Mouse (Mus musculus) midbrain, embryonic 15.5 days (tissue): ENCODE data around the gene Lhx5. TPM values are rescaled to one million over a fixed set of nuclear protein-coding genes. Genes with fewer than 3 reads are reported as not detected.

ENCODE experiments used
- ATAC-seq: fragments of 200-750 bp; cut with Nextera tagmentation; replicated peaks from 2 replicates; pipeline ENCODE4 v1.8.0; 2017; ENCODE audit warnings: moderate TSS enrichment
- H3K27ac ChIP-seq: fragments of 300-500 bp; sonication (generic); 2 replicates; pipeline ENCODE4 v1.5.1; 2015; ENCODE audit warnings: mild to moderate bottlenecking, inconsistent platforms
- H3K27me3 ChIP-seq: fragments of 300-500 bp; sonication (generic); replicated peaks from 2 replicates; pipeline ENCODE4 v1.6.1; 2015; ENCODE audit warnings: inconsistent platforms
- H3K36me3 ChIP-seq: fragments of 300-500 bp; sonication (generic); replicated peaks from 2 replicates; pipeline ENCODE4 v1.6.1; 2015; ENCODE audit warnings: inconsistent platforms
- H3K4me1 ChIP-seq: fragments of 300-500 bp; sonication (generic); 2 replicates; pipeline ENCODE4 v1.6.1; 2015; ENCODE audit warnings: inconsistent platforms
- H3K4me2 ChIP-seq: fragments of 300-500 bp; sonication (generic); 2 replicates; pipeline ENCODE4 v1.6.1; 2015; ENCODE audit warnings: inconsistent platforms, mild to moderate bottlenecking, moderate library complexity
- H3K4me3 ChIP-seq: fragments of 300-500 bp; sonication (generic); 2 replicates; pipeline ENCODE4 v1.5.1; 2015; ENCODE audit warnings: mild to moderate bottlenecking, inconsistent platforms
- H3K9ac ChIP-seq: fragments of 300-500 bp; sonication (generic); 2 replicates; pipeline ENCODE4 v1.6.1; 2015; ENCODE audit warnings: mild to moderate bottlenecking, inconsistent platforms
- H3K9me3 ChIP-seq: fragments of 300-500 bp; sonication (generic); 2 replicates; pipeline ENCODE4 v1.6.1; 2016; ENCODE audit warnings: inconsistent platforms
- WGBS: fragments of 180-500 bp; shearing (Covaris S2); methylation state at CpG from one replicate; pipeline ENCODE4 v1.1.7; 2015; ENCODE audit warnings: mixed read lengths; 5-methylcytosine and 5-hydroxymethylcytosine counted together
- polyA plus RNA-seq: library from polyadenylated mRNA; unstranded; fragments of >200 nt; fragmentation: Nextera tagmentation; extraction: Ambion mirVana; gene quantifications from 2 replicates; pipeline ENCODE4 v1.2.1, GENCODE M21; 2015

The Lhx5 gene
- polyA plus RNA-seq, 1 experiment from 2014 or later: 41.5 TPM

DNA sequence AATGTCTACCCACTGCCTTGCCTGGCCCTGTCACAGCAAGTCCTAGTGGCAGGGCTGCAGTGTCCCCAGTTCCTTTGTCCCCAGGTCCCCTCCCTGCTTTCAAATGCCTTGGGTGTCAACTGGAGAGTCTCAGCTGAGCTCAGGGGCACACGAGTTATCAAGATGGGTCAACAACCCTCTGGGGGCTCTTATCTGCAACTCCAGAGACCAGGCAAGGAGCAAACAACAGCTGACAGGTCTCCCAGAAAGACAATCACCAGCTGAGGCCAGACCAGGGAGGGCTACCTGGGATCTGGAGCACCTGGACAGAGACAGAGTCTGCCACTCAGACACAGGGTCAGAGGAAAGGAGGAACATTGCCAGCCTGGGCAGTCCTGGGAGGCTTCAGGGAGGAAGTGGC is 24.8 kb downstream of the Lhx5 start:
- peaks cover 3% of the 10 kb centered on the region; the same call in 1 of the 2 replicates for H3K4me1 ChIP-seq
- H3K27me3 ChIP-seq: peaks cover 11% of the 10 kb centered on the region
- H3K4me2 ChIP-seq: no peak overlapping the region
- no peak overlapping the region for H3K4me3 ChIP-seq
- no peak overlapping the region for H3K9ac ChIP-seq
- no peaks in the 10 kb centered on the region for H3K9me3 ChIP-seq
- 38% methylated on average over 1 of the region's 1 CpGs for WGBS
- no peak for ATAC-seq
- no peak overlapping the region for H3K27ac ChIP-seq
- no peaks in the 10 kb centered on the region for H3K36me3 ChIP-seq

DNA sequence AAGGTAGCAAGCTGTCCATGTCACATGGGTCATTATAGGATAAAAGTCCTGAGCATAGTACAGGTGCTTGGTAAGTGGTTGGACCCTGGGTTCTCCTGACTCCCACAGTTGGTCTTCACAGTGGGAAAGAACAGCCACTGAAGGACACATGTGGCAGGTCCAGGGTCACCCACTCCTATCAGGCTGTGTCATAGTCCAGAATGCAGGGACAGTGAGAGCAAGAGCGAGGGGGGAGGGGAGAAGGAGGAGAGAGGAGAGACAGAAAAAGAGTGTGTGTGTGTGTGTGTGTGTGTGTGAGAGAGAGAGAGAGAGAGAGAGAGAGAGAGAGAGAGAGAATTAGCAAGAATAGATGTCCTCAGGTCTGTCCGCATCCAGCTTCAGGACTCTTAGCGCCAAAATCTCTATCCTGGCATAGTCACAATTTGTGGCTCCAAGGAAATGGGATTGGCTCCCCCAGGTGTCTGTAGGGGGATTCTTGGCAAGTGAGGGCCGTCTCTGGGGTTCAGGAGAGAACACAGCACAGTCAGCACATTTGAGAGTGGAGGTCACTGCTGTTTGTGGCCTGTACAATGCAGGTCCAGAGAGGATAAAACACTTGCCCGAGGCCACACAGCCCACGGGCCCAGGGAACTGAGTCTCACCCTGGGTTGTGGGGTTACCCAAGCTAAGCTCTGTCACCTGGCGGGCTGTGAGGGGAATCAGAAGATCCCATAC is 25.5 kb downstream of the Lhx5 start:
- Histone ChIP-seq H3K27me3 (peaks cover 11% of the 10 kb centered on the region), H3K36me3 (no peaks in the 10 kb centered on the region), H3K9me3 (no peaks in the 10 kb centered on the region), H3K4me2 (no peak overlapping the region), H3K4me3 (no peak overlapping the region), H3K9ac (no peak overlapping the region), H3K4me1 (peaks cover 3% of the 10 kb centered on the region; the same call in 1 of the 2 replicates), H3K27ac (no peak overlapping the region)
- ATAC-seq: no peak
- 48% methylated on average over 7 of the region's 7 CpGs for WGBS

DNA sequence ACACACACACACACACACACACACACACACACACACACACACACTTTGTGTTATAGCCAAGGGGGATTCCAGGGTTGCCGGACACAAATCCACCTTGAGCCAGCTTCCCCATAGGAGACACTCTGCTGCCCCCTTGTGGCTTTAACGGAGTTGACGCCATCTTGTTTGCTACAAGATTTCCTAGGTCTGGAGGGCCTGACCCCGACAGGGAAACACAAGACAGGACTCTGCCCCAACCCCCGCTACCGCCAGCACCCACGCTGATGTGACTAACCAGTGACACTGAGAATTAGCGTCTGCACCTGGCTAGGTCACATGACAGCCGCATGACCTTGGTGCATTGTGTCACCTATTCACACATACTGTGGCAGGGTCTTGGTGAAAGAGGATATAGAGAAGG is 26.1 kb downstream of the Lhx5 start:
- ATAC-seq: no peak
- Histone ChIP-seq H3K36me3 (no peaks in the 10 kb centered on the region), H3K27ac (no peak overlapping the region), H3K9me3 (no peaks in the 10 kb centered on the region), H3K27me3 (peaks cover 11% of the 10 kb centered on the region), H3K4me2 (no peak overlapping the region), H3K9ac (no peak overlapping the region), H3K4me1 (peaks cover 3% of the 10 kb centered on the region; the same call in 1 of the 2 replicates), H3K4me3 (no peak overlapping the region)
- 7% methylated on average over 9 of the region's 9 CpGs for WGBS

DNA sequence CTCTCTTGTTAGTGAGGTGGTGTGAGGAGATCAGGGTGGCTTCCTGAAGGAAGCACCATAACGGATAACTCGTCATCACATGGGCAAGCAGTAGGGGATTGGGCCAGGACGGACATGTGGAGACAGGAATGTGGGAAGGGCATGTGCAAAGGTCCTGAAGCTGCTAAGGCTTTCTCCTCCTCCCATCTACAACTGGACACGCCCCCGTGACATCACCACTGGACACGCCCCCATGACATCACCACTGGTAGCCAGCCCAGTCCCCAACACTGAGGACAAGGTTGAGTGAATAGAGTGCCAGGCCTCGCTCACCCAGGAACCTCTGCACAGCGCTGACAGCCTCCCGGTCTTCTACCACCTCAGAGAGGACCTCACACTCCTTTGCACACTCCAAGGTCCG is 27.6 kb downstream of the Lhx5 start:
- no peak overlapping the region for H3K27ac ChIP-seq
- WGBS: 77% methylated on average over 10 of the region's 10 CpGs
- no peaks in the 10 kb centered on the region for H3K9me3 ChIP-seq
- H3K4me2 ChIP-seq: no peak overlapping the region
- H3K36me3 ChIP-seq: no peaks in the 10 kb centered on the region
- ATAC-seq: no peak; the same call in 1 of the 2 replicates
- H3K4me3 ChIP-seq: no peak overlapping the region
- peaks cover 3% of the 10 kb centered on the region; the same call in 1 of the 2 replicates for H3K4me1 ChIP-seq
- H3K9ac ChIP-seq: no peak overlapping the region
- peaks cover 7% of the 10 kb centered on the region for H3K27me3 ChIP-seq

- Histone ChIP-seq H3K36me3 (no peaks in the 10 kb centered on the region), H3K4me1 (no peaks in the 10 kb centered on the region; the same call in 1 of the 2 replicates), H3K27ac (no peak overlapping the region), H3K9ac (no peak overlapping the region), H3K4me3 (no peak overlapping the region), H3K4me2 (no peak overlapping the region), H3K9me3 (no peaks in the 10 kb centered on the region), H3K27me3 (peaks cover 2% of the 10 kb centered on the region; the same call in 1 of the 2 replicates)
- WGBS: 80% methylated on average over 15 of the region's 15 CpGs
- ATAC-seq: no peak
These were observed 30.4 kb downstream of the Lhx5 start for GRCm38 (mm10) chr5:120461902-120462301.

DNA sequence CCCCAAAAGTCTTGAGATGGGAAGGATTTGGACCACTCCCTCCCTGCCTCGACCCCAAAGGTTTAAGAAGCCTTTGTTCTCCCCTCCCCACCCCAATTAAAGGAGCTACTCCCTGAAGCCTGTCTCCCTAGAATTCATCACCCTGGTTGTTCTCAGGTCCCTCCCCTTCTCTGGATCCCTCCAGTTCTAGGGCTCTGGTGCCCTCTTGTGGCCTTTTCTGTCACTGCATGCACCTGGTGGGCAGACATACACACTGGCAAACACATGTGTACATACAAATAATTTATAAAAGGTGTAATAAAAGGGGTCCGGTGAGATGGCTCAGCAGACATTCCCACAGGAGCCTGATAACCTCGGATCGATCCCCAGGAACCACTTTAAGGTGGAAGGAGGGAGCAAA is 32.8 kb downstream of the Lhx5 start:
- H3K27me3 ChIP-seq: 0 out of 2 replicates have a peak, but pooled peaks cover 4% of the 10 kb centered on the region
- H3K9ac ChIP-seq: no peak overlapping the region
- no peak overlapping the region for H3K27ac ChIP-seq
- H3K36me3 ChIP-seq: no peaks in the 10 kb centered on the region
- H3K4me3 ChIP-seq: no peak overlapping the region
- no peaks in the 10 kb centered on the region; the same call in 1 of the 2 replicates for H3K4me1 ChIP-seq
- WGBS: 79% methylated on average over 4 of the region's 4 CpGs
- H3K9me3 ChIP-seq: no peaks in the 10 kb centered on the region
- no peak for ATAC-seq
- H3K4me2 ChIP-seq: no peak overlapping the region

DNA sequence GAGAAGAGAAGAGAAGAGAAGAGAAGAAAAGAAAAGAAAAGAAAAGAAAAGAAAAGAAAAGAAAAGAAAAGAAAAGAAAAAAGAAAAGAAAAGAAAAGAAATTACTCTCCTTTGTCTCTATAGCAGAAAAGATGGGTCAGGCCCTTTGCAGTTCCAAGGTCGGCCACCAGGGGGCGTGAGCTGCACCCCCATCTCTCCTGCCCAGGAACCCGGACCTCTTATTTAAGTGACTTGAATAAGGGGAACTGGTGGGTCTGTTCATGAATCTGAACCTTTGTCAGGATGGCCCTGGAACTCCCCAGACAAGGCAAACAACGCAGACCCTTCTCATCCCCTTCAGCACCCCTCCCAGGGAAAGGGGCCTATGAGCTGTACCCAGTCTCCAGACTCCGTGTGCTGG is 33.6 kb downstream of the Lhx5 start:
- no peak overlapping the region for H3K4me2 ChIP-seq
- no peaks in the 10 kb centered on the region for H3K36me3 ChIP-seq
- no peak for ATAC-seq
- H3K27me3 ChIP-seq: 0 out of 2 replicates have a peak, but pooled peaks cover 4% of the 10 kb centered on the region
- no peaks in the 10 kb centered on the region for H3K9me3 ChIP-seq
- H3K9ac ChIP-seq: no peak overlapping the region
- H3K4me1 ChIP-seq: no peaks in the 10 kb centered on the region; the same call in 1 of the 2 replicates
- 40% methylated on average over 5 of the region's 5 CpGs for WGBS
- no peak overlapping the region for H3K27ac ChIP-seq
- no peak overlapping the region for H3K4me3 ChIP-seq

DNA sequence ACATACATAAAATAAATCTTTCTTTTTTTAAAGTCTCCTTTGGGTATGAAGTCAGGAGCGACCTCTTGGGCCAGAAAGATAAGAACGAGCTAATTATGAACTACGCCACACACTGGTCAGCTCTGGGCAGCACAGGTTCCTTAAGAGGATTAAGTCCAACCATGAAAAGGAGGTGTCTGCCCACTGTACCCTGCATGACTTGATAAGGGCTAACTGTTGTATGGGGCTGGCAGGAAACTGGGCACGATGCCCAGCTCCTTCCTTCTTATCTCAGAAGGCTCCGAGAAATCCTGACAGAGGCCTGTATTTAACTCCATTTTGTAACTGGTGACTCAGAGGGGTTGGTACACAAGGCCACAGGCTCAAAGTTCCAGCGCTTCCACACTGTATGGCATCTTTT is 34.4 kb downstream of the Lhx5 start:
- H3K36me3 ChIP-seq: no peaks in the 10 kb centered on the region
- no peak overlapping the region for H3K27ac ChIP-seq
- ATAC-seq: no peak
- H3K9me3 ChIP-seq: no peaks in the 10 kb centered on the region
- 0 out of 2 replicates have a peak, but pooled peaks cover 4% of the 10 kb centered on the region for H3K27me3 ChIP-seq
- 65% methylated on average over 6 of the region's 6 CpGs for WGBS
- H3K9ac ChIP-seq: no peak overlapping the region
- H3K4me1 ChIP-seq: no peaks in the 10 kb centered on the region; the same call in 1 of the 2 replicates
- no peak overlapping the region for H3K4me3 ChIP-seq
- no peak overlapping the region for H3K4me2 ChIP-seq

- 0 out of 2 replicates have a peak, but pooled peaks cover 4% of the 10 kb centered on the region for H3K27me3 ChIP-seq
- peak overlapping the region; percentile 20 for H3K4me3 ChIP-seq
- ATAC-seq: no peak
- no peaks in the 10 kb centered on the region for H3K9me3 ChIP-seq
- no peaks in the 10 kb centered on the region; the same call in 1 of the 2 replicates for H3K4me1 ChIP-seq
- WGBS: 13% methylated on average over 4 of the region's 4 CpGs
- H3K4me2 ChIP-seq: peak overlapping the region; percentile 26
- H3K9ac ChIP-seq: no peak overlapping the region
- no peak overlapping the region for H3K27ac ChIP-seq
- no peaks in the 10 kb centered on the region for H3K36me3 ChIP-seq
These were observed 35.5 kb downstream of the Lhx5 start for GRCm38 (mm10) chr5:120467026-120467425.

- 0 out of 2 replicates have a peak, but pooled peaks cover 4% of the 10 kb centered on the region for H3K27me3 ChIP-seq
- no peak for ATAC-seq
These were observed 36.8 kb downstream of the Lhx5 start for GRCm38 (mm10) chr5:120468336-120468735.

GRCm38 (mm10) chr5:120468830-120469229 is 37.3 kb downstream of the Lhx5 start:
- Histone ChIP-seq H3K9ac (no peak overlapping the region), H3K36me3 (no peaks in the 10 kb centered on the region), H3K4me3 (no peak overlapping the region), H3K27ac (no peak overlapping the region), H3K9me3 (no peaks in the 10 kb centered on the region), H3K4me1 (no peaks in the 10 kb centered on the region; the same call in 1 of the 2 replicates), H3K4me2 (no peak overlapping the region), H3K27me3 (0 out of 2 replicates have a peak, but pooled peaks cover 4% of the 10 kb centered on the region)
- WGBS: 85% methylated on average over 6 of the region's 6 CpGs
- ATAC-seq: no peak

More at GRCm38 (mm10) chr5:120468336-120468735, 36.8 kb downstream of the Lhx5 start:
- 85% methylated on average over 5 of the region's 5 CpGs for WGBS
- Histone ChIP-seq H3K9ac (no peak overlapping the region), H3K4me1 (no peaks in the 10 kb centered on the region; the same call in 1 of the 2 replicates), H3K4me2 (no peak overlapping the region), H3K36me3 (no peaks in the 10 kb centered on the region), H3K27ac (no peak overlapping the region), H3K4me3 (no peak overlapping the region), H3K9me3 (no peaks in the 10 kb centered on the region)

DNA sequence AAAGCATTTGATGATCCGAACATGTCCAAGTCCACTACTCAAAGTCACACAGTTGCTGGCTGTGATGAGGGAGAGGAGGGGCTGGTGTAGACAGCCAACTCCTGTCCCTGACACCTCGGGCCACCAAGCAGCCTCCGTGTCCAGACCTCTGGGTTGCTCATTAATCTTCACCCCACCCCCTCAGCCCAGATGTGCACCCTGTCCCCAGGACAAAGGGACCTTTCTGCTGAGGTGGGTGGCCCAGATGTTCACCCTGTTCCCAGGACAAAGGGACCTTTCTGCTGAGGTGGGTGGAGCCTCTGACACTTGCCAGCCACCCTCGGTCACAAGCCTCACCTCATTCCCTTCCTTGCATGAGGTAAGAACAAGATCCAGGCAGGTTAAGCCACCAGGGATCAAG is 40.0 kb downstream of the Lhx5 start:
- H3K36me3 ChIP-seq: no peaks in the 10 kb centered on the region
- H3K4me2 ChIP-seq: no peak overlapping the region
- no peak for ATAC-seq
- H3K27ac ChIP-seq: no peak overlapping the region
- no peaks in the 10 kb centered on the region for H3K9me3 ChIP-seq
- H3K4me1 ChIP-seq: no peaks in the 10 kb centered on the region; the same call in 1 of the 2 replicates
- H3K4me3 ChIP-seq: no peak overlapping the region
- 53% methylated on average over 4 of the region's 4 CpGs for WGBS
- H3K9ac ChIP-seq: no peak overlapping the region
- 0 out of 2 replicates have a peak, but pooled peaks cover 4% of the 10 kb centered on the region for H3K27me3 ChIP-seq

- ATAC-seq: no peak
- H3K4me2 ChIP-seq: no peak within 1 kb of the TSS
- no peak within 1 kb of the TSS for H3K9ac ChIP-seq
- WGBS: 82% methylated on average over 8 of the region's 8 CpGs
- H3K4me3 ChIP-seq: no peak within 1 kb of the TSS
- no peaks in the 10 kb centered on the region for H3K36me3 ChIP-seq
- no peaks in the 10 kb centered on the region for H3K4me1 ChIP-seq
- 0 out of 2 replicates have a peak, but pooled peaks cover 4% of the 10 kb centered on the region for H3K27me3 ChIP-seq
- no peak within 1 kb of the TSS for H3K27ac ChIP-seq
- H3K9me3 ChIP-seq: no peaks in the 10 kb centered on the region
These were observed 41.3 kb downstream of the Lhx5 start, which contains the start of gene Sdsl for GRCm38 (mm10) chr5:120472770-120473169. Sdsl (minus strand) TSS chr5:120472810.
